Mouse (Mus musculus): ENCODE data around the gene Tpr. TPM values are rescaled to one million over a fixed set of nuclear protein-coding genes. Genes with fewer than 3 reads are reported as not detected.

Tpr gene
- total RNA-seq, 2 experiments from 2014 or later = 145 to 147 TPM

DNA sequence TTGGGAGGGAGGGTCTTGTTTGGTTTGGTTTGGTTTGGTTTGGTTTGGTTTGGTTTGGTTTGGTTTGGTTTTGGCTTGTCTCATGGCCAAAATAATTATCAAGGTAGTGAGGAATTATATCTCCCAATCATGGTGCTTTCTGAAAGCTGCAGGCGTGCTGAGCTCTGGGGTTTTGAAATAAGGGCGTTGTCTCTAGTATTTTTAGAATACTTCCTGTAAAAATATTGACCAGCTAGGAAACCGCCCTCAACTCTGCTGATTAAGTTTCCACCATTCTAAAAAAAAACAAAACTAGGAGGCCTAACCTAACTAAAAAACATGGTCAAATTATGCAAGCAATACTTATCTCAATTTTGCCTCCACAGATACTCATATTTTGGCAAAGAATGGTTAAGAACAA, 67.0 kb downstream of the Tpr start:
- DNase-seq = no peak
- intact Hi-C loops (cut with DNase I) = no loop called here

DNA sequence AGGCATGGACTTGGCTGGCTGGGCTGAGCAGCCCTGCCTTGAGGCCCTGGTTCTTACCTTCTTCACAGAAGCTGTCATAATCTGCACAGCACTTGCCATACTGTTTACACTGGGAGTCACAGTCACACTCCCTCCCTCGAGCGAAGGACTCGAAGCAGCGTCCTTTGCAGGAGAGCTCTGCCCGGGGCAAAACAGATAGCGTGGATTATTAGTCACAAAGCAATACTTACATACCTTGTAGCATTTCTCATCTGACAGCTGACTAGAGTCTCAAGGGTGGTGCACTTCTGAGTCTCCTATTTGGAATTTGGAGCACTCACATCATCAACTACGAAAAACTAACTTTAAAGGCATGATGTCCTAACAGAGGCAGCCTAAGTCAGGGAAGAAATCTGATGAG, 68.0 kb downstream of the Tpr start:
- DNase-seq = no peak
- intact Hi-C loops (cut with DNase I) = no loop called here

DNA sequence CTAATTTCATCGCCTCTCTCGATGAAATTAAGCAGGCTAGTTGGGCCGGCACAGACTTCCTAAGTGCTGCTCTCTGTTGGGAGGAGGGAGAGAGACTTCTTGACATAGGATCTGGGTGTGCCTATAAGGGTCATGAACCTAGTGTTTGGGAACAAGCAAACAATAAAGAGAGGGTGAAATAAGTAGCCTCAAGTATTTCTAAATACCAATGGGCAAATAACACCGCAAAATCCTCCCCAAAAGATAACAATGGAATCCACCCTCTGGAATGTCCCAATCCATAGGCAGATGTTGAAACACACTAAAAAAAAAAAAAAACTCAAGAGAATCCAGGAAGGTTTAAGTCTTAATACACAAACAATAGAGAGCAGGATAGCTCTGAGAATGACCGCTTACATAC, 70.4 kb downstream of the Tpr start:
- intact Hi-C loops (cut with DNase I) = no loop called here
- DNase-seq = no peak

- intact Hi-C loops (cut with DNase I) = no loop called here
- DNase-seq = peak; percentile 3
These were observed 71.1 kb downstream of the Tpr start for GRCm38 (mm10) chr1:150463691-150464090.

- intact Hi-C loops (cut with DNase I) = no loop called here
- DNase-seq = no peak
These were observed 72.7 kb downstream of the Tpr start for GRCm38 (mm10) chr1:150465364-150465763.

DNA sequence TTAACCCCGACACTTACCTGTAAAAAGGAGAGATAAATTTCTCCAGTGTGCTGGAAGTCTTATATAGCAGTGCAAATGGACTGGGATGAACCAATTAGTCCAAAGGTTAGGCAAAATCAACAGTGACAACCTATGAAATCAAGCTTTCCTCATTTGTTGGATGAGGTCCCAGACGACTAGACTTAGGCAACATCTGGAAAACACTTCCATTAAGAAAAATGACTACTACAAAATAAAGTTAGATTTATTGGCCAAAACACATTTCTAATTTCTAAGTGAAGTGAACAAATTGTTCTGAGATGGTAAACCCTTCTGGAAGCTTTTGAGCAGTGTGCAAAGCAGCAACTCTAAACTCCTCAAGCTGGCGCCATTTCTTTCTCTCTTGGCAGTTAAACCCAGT, 73.5 kb downstream of the Tpr start, which contains the start of gene Prg4:
Prg4 (minus strand) TSS at position 34 of the 400 bp plus-strand sequence.
- intact Hi-C loops (cut with DNase I) = no loop called here
- DNase-seq = no peak

- intact Hi-C loops (cut with DNase I) = no loop called here
- DNase-seq = no peak
These were observed 77.4 kb downstream of the Tpr start for GRCm38 (mm10) chr1:150469992-150470391.

GRCm38 (mm10) chr1:150472525-150472924, 79.9 kb downstream of the Tpr start:
- intact Hi-C loops (cut with DNase I) = no loop called here
- DNase-seq = no peak

GRCm38 (mm10) chr1:150480674-150481073, 88.0 kb downstream of the Tpr start:
- intact Hi-C loops (cut with DNase I) = no loop called here
- DNase-seq = no peak

GRCm38 (mm10) chr1:150489148-150489547, 96.5 kb downstream of the Tpr start:
- DNase-seq = no peak

DNA sequence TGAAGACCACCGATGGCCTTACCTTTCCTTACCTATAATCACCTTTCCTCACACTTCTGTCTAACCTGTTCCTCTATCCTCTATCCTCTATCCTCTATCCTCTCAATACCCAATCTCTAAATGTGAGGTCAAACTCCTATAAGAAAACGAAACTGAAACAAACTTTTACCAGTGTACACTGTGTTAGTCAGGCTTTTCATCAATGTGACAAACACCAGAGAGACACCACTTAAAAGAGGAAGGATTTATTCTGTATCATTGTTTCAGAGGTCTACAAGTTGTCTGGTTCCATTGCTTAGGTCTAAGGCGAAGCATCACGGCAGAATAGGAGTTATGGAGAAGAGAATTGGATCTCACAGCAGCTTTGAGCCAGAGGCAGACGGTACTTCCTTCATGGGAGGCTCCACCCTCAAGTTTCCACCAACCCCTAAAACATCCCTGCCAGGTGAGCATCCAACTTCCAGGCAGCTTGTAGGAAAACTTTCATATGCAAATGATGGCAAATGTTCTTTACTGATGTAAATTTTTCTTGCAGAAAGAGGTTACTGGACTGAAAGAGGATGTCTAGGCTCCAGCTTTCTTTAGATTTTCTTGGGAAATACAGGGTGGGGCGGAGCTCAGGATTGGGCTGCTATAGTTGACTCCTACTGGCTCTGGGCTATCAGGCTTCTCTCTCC, 104.1 kb downstream of the Tpr start:
- DNase-seq = no peak
- intact Hi-C loops (cut with DNase I) = no loop called here

More at GRCm38 (mm10) chr1:150489148-150489547, 96.5 kb downstream of the Tpr start:
- intact Hi-C loops (cut with DNase I) = no loop called here

DNA sequence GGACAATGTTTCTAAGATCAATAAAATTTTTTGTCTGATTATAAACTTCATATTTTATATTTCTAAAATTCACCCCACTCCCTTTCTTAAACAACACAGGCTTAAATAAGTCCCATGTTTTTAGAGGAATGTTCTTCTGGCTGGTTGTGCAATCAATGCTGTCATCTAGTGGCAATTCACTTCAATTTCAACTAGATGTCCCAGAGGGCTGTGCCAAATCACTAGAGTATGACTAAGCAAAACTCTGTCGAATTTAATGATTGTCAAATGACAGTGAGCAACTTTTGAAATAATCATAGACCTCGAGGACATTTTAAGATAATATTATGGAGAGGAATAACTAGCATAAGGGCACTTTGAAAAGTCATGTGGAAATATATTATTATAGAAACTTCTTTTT, 105.1 kb downstream of the Tpr start:
- intact Hi-C loops (cut with DNase I) = no loop called here
- DNase-seq = no peak

DNA sequence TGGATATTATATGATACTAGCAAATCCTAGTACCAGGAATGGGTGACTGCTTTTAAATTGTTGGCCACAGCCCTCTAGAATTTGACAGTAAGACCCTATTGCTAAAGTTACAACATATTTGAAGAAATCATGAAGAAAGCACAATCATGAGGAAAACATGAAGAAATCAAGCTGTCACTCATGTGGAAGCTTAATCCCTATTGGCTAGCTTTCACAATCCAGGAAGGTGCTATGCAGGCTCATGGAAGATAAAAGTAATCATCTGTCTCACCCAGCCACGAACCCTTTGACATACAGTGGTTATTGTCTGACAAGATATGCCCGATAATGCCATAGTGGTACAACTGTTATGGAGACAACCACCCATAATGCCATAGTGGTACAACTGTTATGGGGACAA, 105.5 kb downstream of the Tpr start:
- no peak for DNase-seq
- intact Hi-C loops (cut with DNase I) = no loop called here

Other genes starting within 250 kb of the Tpr start
- gene Pdc, start 73.4 kb upstream of the Tpr start, total RNA-seq (2021) = not detected
- 10 to 100 TPM; 36.9 to 39.1 TPM for gene Odr4, start 242 bp downstream of the Tpr start, total RNA-seq (2021)
- 1 to 10 TPM; 2.2 to 2.4 TPM for gene Prg4, start 73.3 kb downstream of the Tpr start, total RNA-seq (2021)

All from left cerebral cortex, postnatal 4 days (tissue).